Mouse (Mus musculus): Measurements from ENCODE around the gene Slc25a29. TPM values are rescaled to one million over a fixed set of nuclear protein-coding genes. Genes with fewer than 3 reads are reported as not detected.
A peak's percentile ranks its signal among the peaks of the same experiment; 100 is the strongest.

Slc25a29 gene
- polyA plus RNA-seq, 1 experiment, result 0.47 TPM

DNA sequence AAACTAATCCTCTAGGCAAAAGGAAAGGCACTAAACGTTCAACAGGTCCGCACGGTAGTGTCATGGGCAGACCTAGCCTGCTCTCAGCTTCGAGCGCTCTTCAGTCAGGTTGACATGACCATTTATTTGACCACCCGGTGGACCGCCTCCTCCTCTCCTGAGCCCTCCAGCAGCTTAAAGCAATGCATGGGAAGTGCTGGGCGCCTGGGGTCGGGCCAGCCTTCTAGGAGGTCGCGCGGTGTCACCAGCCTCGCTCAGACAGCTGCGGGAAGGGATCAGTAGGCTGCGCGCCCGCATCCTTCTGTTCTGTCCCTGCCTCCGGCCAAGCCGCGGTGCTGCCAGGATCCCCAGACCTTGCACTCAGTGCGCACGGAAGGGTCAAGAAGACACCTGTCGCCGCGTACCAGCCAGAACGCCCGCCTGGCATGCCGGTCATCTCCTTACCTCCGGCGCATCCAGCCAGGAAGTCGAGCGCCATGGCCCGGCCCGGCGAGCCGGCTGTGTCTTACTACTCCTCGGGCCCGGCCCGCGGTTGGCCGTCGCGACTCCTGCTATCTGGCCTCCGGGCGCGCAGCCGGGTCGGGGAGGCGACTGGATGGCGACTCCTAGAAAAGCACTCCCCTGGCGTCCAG is 359 bp downstream of the Slc25a29 start:
- no peak for TF ChIP-seq POLR2A (IDR thresholded peaks at IDR 0.05; ENCODE audit: borderline replicate concordance, low read depth, low read length)
- TF ChIP-seq CTCF (IDR thresholded peaks at IDR 0.05; ENCODE audit: low read depth, low read length), result no peak
- no peak overlapping the region for H3K27ac ChIP-seq (ENCODE audit: insufficient read depth, low read depth, low read length)

DNA sequence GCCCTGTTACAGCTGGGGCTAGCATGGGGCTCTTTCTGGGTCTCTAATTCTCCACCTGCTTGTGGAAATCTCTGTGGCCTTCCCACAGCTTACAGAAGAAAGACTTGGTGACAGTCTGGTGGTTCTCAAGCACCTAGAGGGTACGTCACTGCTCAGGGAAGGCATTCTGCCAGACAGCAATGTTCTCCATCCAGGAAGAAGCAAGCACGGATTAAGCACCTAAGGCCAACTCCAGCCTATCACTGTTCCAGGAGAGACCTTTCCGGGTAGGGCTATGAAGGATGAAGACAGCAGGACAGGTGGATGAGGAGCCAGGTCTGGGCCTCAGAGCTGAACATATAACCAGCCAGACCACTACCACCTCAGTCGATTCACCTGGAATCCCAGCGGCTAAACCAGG is 897 bp downstream of the Slc25a29 start:
- H3K4me1 ChIP-seq (ENCODE audit: control insufficient read depth, insufficient read depth, low read length), result peaks cover 28% of the 10 kb centered on the region
- no peak overlapping the region for H3K4me3 ChIP-seq (ENCODE audit: insufficient read depth, low read length)
- no peak overlapping the region for H3K27ac ChIP-seq (ENCODE audit: insufficient read depth, low read depth, low read length)
- no peak for TF ChIP-seq CTCF (IDR thresholded peaks at IDR 0.05; ENCODE audit: low read depth, low read length)
- TF ChIP-seq POLR2A (IDR thresholded peaks at IDR 0.05; ENCODE audit: borderline replicate concordance, low read depth, low read length), result no peak

More for the DNA sequence above, 359 bp downstream of the Slc25a29 start:
- Histone ChIP-seq H3K4me3 (ENCODE audit: insufficient read depth, low read length) (peak overlapping the region; percentile 75), H3K4me1 (ENCODE audit: control insufficient read depth, insufficient read depth, low read length) (peaks cover 28% of the 10 kb centered on the region)

DNA sequence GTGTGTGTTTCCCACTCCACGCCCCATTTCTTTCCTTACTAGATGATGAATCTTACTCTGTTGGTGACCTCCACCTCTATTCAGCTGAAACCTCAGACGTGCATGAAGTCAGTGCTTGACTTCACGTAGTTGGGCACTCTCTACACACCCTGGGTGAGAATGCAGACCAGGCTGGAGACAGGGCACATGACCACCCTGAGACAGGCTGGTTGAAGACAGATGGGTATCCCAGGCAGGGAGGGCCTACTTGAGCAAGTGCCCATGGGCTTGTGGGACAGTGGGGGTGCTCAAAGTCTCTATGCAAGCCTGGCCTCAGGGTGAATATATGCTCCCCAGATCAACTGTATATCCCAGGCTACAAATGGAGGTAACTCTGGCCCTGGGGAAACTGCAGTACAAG is 1.3 kb downstream of the Slc25a29 start:
- TF ChIP-seq POLR2A (IDR thresholded peaks at IDR 0.05; ENCODE audit: borderline replicate concordance, low read depth, low read length), result no peak
- TF ChIP-seq CTCF (IDR thresholded peaks at IDR 0.05; ENCODE audit: low read depth, low read length), result no peak
- H3K4me1 ChIP-seq (ENCODE audit: control insufficient read depth, insufficient read depth, low read length), result peaks cover 28% of the 10 kb centered on the region
- H3K4me3 ChIP-seq (ENCODE audit: insufficient read depth, low read length), result no peak overlapping the region
- H3K27ac ChIP-seq (ENCODE audit: insufficient read depth, low read depth, low read length), result no peak overlapping the region

DNA sequence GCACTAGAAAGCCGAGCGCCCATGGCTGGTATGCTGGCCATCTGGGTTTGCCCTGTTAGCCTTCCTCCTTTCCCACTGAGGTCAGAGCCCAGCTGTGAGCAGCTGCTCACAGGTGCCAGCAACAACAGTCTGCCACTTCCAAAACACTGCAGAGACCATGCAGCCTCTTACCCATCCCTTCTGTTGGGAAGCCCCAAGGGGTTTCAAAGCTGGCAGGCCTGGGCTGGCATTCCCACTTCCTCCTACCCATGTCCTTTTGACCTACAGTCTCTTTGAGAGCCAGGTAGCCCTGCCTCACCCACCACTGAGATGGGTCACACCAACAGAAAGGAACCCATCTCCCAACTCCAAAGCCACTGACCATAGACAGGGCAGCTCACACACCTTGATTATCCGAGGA is 2.3 kb downstream of the Slc25a29 start:
- TF ChIP-seq POLR2A (IDR thresholded peaks at IDR 0.05; ENCODE audit: borderline replicate concordance, low read depth, low read length) (no peak), CTCF (IDR thresholded peaks at IDR 0.05; ENCODE audit: low read depth, low read length) (no peak)
- Histone ChIP-seq H3K4me1 (ENCODE audit: control insufficient read depth, insufficient read depth, low read length) (peaks cover 28% of the 10 kb centered on the region), H3K27ac (ENCODE audit: insufficient read depth, low read depth, low read length) (no peak overlapping the region), H3K4me3 (ENCODE audit: insufficient read depth, low read length) (no peak overlapping the region)

DNA sequence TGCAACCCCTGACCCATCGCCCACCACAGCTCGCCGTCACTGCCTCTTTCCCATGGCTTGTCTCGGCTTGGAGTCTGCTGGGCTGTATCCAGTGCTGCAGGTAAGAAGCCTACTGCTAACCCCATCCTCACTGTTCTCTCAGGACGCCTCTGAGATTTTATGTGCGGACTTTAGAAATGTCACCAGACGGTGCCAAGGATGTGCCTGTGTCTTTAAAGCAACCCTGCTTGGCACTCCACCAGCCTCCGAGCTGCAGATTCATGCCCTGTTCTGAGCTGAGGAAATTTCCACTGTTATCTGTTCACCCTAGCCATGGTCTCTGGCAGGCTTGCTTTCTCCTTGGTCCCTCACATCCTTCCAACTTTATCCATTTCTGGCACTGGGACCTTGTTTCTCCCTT is 2.8 kb downstream of the Slc25a29 start:
- no peak overlapping the region for H3K27ac ChIP-seq (ENCODE audit: insufficient read depth, low read depth, low read length)
- TF ChIP-seq POLR2A (IDR thresholded peaks at IDR 0.05; ENCODE audit: borderline replicate concordance, low read depth, low read length) (no peak), CTCF (IDR thresholded peaks at IDR 0.05; ENCODE audit: low read depth, low read length) (no peak)
- no peak overlapping the region for H3K4me3 ChIP-seq (ENCODE audit: insufficient read depth, low read length)
- peaks cover 28% of the 10 kb centered on the region for H3K4me1 ChIP-seq (ENCODE audit: control insufficient read depth, insufficient read depth, low read length)

DNA sequence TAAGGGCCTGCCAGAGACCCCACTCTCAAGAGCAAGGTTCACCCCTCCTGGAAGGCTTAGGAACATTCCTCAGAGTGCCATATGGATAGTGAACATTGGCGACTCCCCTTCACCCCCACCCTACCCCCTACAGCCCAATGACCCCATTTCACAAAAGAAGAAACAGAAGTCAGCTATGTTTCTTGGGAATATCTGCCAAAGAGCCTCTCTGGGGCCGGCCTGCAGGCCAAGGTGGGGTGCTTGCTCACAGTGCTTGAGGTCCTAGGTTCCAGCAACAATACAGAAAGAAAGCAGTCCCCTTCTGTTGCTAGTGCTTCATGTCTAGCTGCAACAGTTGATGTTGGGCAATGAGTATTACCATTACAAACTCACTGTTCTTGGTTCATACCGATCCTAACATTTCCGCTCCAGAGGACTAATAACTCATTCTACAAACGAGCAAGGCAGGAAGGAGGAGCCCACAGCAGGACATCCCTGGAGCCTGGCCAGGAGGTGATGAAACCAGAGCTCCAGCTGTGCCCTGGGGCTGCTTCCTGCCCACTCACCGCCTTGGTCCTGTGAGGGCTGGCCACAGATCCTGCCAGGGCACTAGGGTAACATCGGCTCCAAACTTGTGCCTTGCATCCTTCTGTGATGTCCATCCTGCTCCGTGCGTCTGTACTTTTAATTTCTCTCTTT is 3.6 kb downstream of the Slc25a29 start:
- H3K4me1 ChIP-seq (ENCODE audit: control insufficient read depth, insufficient read depth, low read length), result peaks cover 23% of the 10 kb centered on the region
- no peak overlapping the region for H3K4me3 ChIP-seq (ENCODE audit: insufficient read depth, low read length)
- H3K27ac ChIP-seq (ENCODE audit: insufficient read depth, low read depth, low read length), result no peak overlapping the region
- TF ChIP-seq POLR2A (IDR thresholded peaks at IDR 0.05; ENCODE audit: borderline replicate concordance, low read depth, low read length) (no peak), CTCF (IDR thresholded peaks at IDR 0.05; ENCODE audit: low read depth, low read length) (no peak)

DNA sequence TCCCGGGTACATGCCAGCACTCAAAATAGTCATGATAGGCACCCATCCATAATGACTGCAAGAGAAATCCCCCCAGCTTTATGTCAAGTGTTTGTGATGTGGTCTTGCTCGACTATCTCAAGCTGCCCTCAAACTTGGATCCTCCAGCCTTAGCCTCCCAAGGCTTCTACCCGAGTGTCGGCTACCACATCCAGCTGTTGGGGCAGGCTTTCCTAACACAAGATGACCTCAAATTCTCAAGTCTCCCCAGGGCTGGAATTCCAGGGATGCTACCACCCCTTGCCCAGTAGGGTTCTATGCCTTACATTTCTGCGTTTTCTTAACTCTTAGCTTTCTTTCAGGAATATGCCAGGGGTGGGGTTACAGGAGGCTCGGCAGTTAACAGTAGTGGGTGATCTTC is 5.3 kb downstream of the Slc25a29 start:
- Histone ChIP-seq H3K4me3 (ENCODE audit: insufficient read depth, low read length) (no peak overlapping the region), H3K4me1 (ENCODE audit: control insufficient read depth, insufficient read depth, low read length) (peaks cover 16% of the 10 kb centered on the region), H3K27ac (ENCODE audit: insufficient read depth, low read depth, low read length) (no peak overlapping the region)
- TF ChIP-seq CTCF (IDR thresholded peaks at IDR 0.05; ENCODE audit: low read depth, low read length) (no peak), POLR2A (IDR thresholded peaks at IDR 0.05; ENCODE audit: borderline replicate concordance, low read depth, low read length) (no peak)

DNA sequence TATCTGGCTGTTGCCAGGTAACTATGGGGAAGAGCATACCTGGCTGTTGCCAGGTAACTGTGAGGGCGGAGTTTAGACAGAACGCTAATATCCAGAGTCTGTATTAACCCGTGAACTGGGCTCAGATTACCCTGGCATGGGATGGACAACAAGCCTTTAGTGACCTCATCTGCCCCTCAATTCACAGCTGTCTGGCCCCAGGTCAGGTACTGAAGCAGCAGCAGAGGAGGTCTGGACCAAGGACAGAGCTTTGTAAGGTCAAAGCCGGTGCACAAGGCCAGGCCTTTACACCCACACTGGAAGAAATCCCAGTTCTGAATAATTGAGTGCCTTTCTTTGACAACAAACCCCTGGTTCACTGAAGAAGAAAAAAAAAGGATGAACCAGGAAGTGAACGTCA is 6.0 kb downstream of the Slc25a29 start:
- Histone ChIP-seq H3K4me3 (ENCODE audit: insufficient read depth, low read length) (no peak overlapping the region), H3K27ac (ENCODE audit: insufficient read depth, low read depth, low read length) (no peak overlapping the region), H3K4me1 (ENCODE audit: control insufficient read depth, insufficient read depth, low read length) (peaks cover 16% of the 10 kb centered on the region)
- no peak for TF ChIP-seq POLR2A (IDR thresholded peaks at IDR 0.05; ENCODE audit: borderline replicate concordance, low read depth, low read length)
- TF ChIP-seq CTCF (IDR thresholded peaks at IDR 0.05; ENCODE audit: low read depth, low read length), result no peak

DNA sequence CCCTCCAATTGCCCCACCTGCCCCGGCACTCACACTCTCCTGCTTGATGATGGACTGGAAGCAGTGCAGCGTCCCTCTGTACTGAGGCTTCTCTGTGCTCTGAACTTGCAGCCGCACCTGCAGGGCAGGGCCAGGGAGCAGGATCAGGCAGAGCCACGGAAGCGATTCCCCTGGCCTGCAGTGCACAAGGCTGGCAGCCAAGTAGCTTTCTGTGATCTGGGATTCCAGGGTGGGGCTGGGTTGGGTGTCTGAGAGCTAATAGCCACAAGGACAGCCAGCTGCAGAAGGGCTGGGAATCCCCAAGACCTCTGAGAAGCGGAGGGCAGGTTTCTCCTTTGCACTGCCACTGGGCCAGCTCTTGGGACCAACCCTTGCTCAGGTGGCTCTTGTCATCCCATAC is 8.0 kb downstream of the Slc25a29 start:
- H3K4me3 ChIP-seq (ENCODE audit: insufficient read depth, low read length), result no peak overlapping the region
- TF ChIP-seq POLR2A (IDR thresholded peaks at IDR 0.05; ENCODE audit: borderline replicate concordance, low read depth, low read length), result no peak
- TF ChIP-seq CTCF (IDR thresholded peaks at IDR 0.05; ENCODE audit: low read depth, low read length), result no peak
- peaks cover 13% of the 10 kb centered on the region for H3K4me1 ChIP-seq (ENCODE audit: control insufficient read depth, insufficient read depth, low read length)
- no peak overlapping the region for H3K27ac ChIP-seq (ENCODE audit: insufficient read depth, low read depth, low read length)

DNA sequence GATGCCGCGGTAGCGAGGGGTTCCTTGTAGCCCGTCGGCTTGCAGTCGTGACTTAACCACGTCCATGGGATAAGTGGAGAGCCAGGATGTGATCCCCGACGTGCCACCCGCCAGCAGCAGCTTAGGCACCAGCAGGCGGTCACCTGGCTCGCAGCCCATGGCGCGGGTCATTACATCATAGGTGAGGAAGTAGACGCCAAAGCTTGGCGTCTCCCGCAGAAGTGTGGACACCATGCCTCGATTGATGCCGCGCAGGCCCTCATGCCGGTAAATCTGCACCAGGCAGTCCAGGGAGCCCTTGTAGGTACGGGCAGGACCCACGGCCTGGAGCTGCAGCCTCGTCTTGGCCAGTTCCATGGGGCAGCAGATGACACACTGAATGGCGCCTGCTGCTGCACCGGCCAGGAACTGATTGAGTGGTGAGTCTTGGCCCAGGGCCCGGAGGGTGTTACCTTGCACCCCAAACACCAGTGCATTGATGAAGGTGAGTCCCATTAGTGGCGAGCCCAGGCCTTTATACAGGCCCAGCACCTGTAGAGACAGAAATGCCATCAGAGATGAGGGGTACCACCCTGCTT is 8.6 kb downstream of the Slc25a29 start:
- peaks cover 8% of the 10 kb centered on the region for H3K4me1 ChIP-seq (ENCODE audit: control insufficient read depth, insufficient read depth, low read length)
- H3K27ac ChIP-seq (ENCODE audit: insufficient read depth, low read depth, low read length), result no peak overlapping the region
- TF ChIP-seq POLR2A (IDR thresholded peaks at IDR 0.05; ENCODE audit: borderline replicate concordance, low read depth, low read length) (no peak), CTCF (IDR thresholded peaks at IDR 0.05; ENCODE audit: low read depth, low read length) (no peak)
- no peak overlapping the region for H3K4me3 ChIP-seq (ENCODE audit: insufficient read depth, low read length)
